Mouse (Mus musculus) neutrophil, adult 5-6 weeks (primary cell): ENCODE data around the gene Sh3rf3. TPM values are rescaled to one million over a fixed set of nuclear protein-coding genes. Genes with fewer than 3 reads are reported as not detected.

Experiments used
- total RNA-seq: library from RNA; stranded (forward); fragments of 200-1000 nt; gene quantifications from 2 replicates; pipeline ENCODE4 v1.2.3, GENCODE M21; 2017

The Sh3rf3 gene
- total RNA-seq, 1 experiment from 2014 or later: not detected

Other genes starting within 250 kb of the Sh3rf3 start
- not detected in 2 replicates for gene Edar, start 137.7 kb upstream of the Sh3rf3 start, total RNA-seq
- gene Gm17542, start 95.1 kb upstream of the Sh3rf3 start, total RNA-seq: not detected in 2 replicates